Mouse (Mus musculus) myocyte (in vitro differentiated cells): ENCODE measurements around the gene Sumo2.

ENCODE experiments used
- CEBPB ChIP-seq: IDR thresholded peaks from 2 replicates; pipeline ENCODE4 v1.6.1; 2011; ENCODE audit warnings: mild to moderate bottlenecking, moderate library complexity; ENCODE audit not compliant: poor library complexity, insufficient read depth, severe bottlenecking
- MAX ChIP-seq: IDR thresholded peaks from one replicate; pipeline ENCODE4 v1.6.1; 2011; ENCODE audit warnings: low read depth, mild to moderate bottlenecking, control low read depth
- MYOG ChIP-seq, 3 experiments: IDR thresholded peaks; one replicate each; pipeline ENCODE4 v1.6.1; 2011; ENCODE audit warnings: control low read depth in 2 of 3, low read depth in 2 of 3, mild to moderate bottlenecking in 2 of 3; ENCODE audit not compliant: insufficient read length in 2 of 3, control insufficient read depth in 1 of 3, insufficient read depth in 1 of 3
- POLR2A ChIP-seq: IDR thresholded peaks from one replicate; pipeline ENCODE4 v1.6.1; 2011; ENCODE audit warnings: low read depth, mild to moderate bottlenecking, control low read depth, moderate library complexity; ENCODE audit not compliant: insufficient read length
- USF1 ChIP-seq: IDR thresholded peaks from one replicate; pipeline ENCODE4 v1.6.1; 2011; ENCODE audit warnings: low read depth, mild to moderate bottlenecking, control low read depth, moderate library complexity

- no peak for TF ChIP-seq MAX
- no peak for TF ChIP-seq CEBPB
- TF ChIP-seq POLR2A = no peak
- no peak for TF ChIP-seq USF1
- TF ChIP-seq MYOG (IDR thresholded peaks at IDR 0.05; ENCODE audit: control insufficient read depth in 1 of 3, insufficient read depth in 1 of 3, insufficient read length in 2 of 3, low read depth in 2 of 3) = no peak
Observed at GRCm38 (mm10) chr11:115538045-115538444, 2.0 kb upstream of the Sumo2 start.
